Mouse (Mus musculus) myocyte (in vitro differentiated cells): Measurements from ENCODE around the gene Rps6ka3. TPM values are rescaled to one million over a fixed set of nuclear protein-coding genes. Genes with fewer than 3 reads are reported as not detected.

ENCODE experiments used
- H3K27me3 ChIP-seq: one replicate; pipeline ENCODE4 v1.6.1; 2011; ENCODE audit not compliant: control insufficient read depth, insufficient read depth, insufficient read length
- H3K36me3 ChIP-seq: one replicate; pipeline ENCODE4 v1.6.1; 2011; ENCODE audit not compliant: control insufficient read depth, insufficient read depth
- H3K4me2 ChIP-seq: one replicate; pipeline ENCODE4 v1.6.1; 2011; ENCODE audit warnings: low read depth, control low read depth
- H3K4me3 ChIP-seq: one replicate; pipeline ENCODE4 v1.5.1; 2011; ENCODE audit warnings: mild to moderate bottlenecking, control low read depth, moderate library complexity
- H3K79me2 ChIP-seq: one replicate; pipeline ENCODE4 v1.6.1; 2011; ENCODE audit not compliant: control insufficient read depth, insufficient read depth
- H3ac ChIP-seq: one replicate; pipeline ENCODE4 v1.6.1; 2011; ENCODE audit not compliant: control insufficient read depth, insufficient read length
- CEBPB ChIP-seq: IDR thresholded peaks from 2 replicates; pipeline ENCODE4 v1.6.1; 2011; ENCODE audit warnings: mild to moderate bottlenecking, moderate library complexity; ENCODE audit not compliant: poor library complexity, insufficient read depth, severe bottlenecking
- E2F4 ChIP-seq: IDR thresholded peaks from one replicate; pipeline ENCODE4 v1.6.1; 2011; ENCODE audit warnings: mild to moderate bottlenecking, control low read depth, moderate library complexity; ENCODE audit not compliant: insufficient read depth
- MAX ChIP-seq: IDR thresholded peaks from one replicate; pipeline ENCODE4 v1.6.1; 2011; ENCODE audit warnings: low read depth, mild to moderate bottlenecking, control low read depth
- MYOD1 ChIP-seq, 3 experiments: IDR thresholded peaks; one replicate each; pipeline ENCODE4 v1.6.1; 2011; ENCODE audit warnings: control low read depth in 2 of 3, low read depth in 2 of 3, mild to moderate bottlenecking in 2 of 3, moderate library complexity in 1 of 3; ENCODE audit not compliant: insufficient read length in 2 of 3, control insufficient read depth in 1 of 3
- MYOG ChIP-seq, 3 experiments: IDR thresholded peaks; one replicate each; pipeline ENCODE4 v1.6.1; 2011; ENCODE audit warnings: control low read depth in 2 of 3, low read depth in 2 of 3, mild to moderate bottlenecking in 2 of 3; ENCODE audit not compliant: insufficient read length in 2 of 3, control insufficient read depth in 1 of 3, insufficient read depth in 1 of 3
- POLR2A ChIP-seq: IDR thresholded peaks from one replicate; pipeline ENCODE4 v1.6.1; 2011; ENCODE audit warnings: low read depth, mild to moderate bottlenecking, control low read depth, moderate library complexity; ENCODE audit not compliant: insufficient read length
- POLR2AphosphoS2 ChIP-seq: IDR thresholded peaks from one replicate; pipeline ENCODE4 v1.6.1; 2011; ENCODE audit warnings: low read depth, control low read depth; ENCODE audit not compliant: insufficient read length
- REST ChIP-seq: IDR thresholded peaks from one replicate; pipeline ENCODE4 v1.6.1; 2011; ENCODE audit warnings: mild to moderate bottlenecking, control low read depth, moderate library complexity; ENCODE audit not compliant: insufficient read depth, insufficient read length
- SRF ChIP-seq: IDR thresholded peaks from one replicate; pipeline ENCODE4 v1.6.1; 2011; ENCODE audit warnings: low read depth; ENCODE audit not compliant: control insufficient read depth, insufficient read length
- TCF12 ChIP-seq: IDR thresholded peaks from one replicate; pipeline ENCODE4 v1.6.1; 2011; ENCODE audit warnings: mild to moderate bottlenecking, control low read depth; ENCODE audit not compliant: poor library complexity, insufficient read depth, severe bottlenecking
- TCF3 ChIP-seq: IDR thresholded peaks from one replicate; pipeline ENCODE4 v1.6.1; 2011; ENCODE audit warnings: low read depth, control low read depth; ENCODE audit not compliant: insufficient read length
- USF1 ChIP-seq: IDR thresholded peaks from one replicate; pipeline ENCODE4 v1.6.1; 2011; ENCODE audit warnings: low read depth, mild to moderate bottlenecking, control low read depth, moderate library complexity
- polyA plus RNA-seq: library from polyadenylated mRNA; unstranded; fragments of >200 nt; fragmentation: generic; extraction: Trizol; gene quantifications from one replicate; pipeline ENCODE4 v1.2.1, GENCODE M21; 2012; ENCODE audit warnings: missing spikeins

Gene Rps6ka3
- polyA plus RNA-seq, 1 experiment: 10.0 TPM

- Histone ChIP-seq H3K4me2 (no peak overlapping the region), H3K27me3 (no peaks in the 10 kb centered on the region), H3K79me2 (no peaks in the 10 kb centered on the region), H3K4me3 (no peak overlapping the region), H3ac (no peak overlapping the region), H3K36me3 (no peaks in the 10 kb centered on the region)
- TF ChIP-seq USF1: no peak
- no peak for TF ChIP-seq POLR2A
- no peak for TF ChIP-seq E2F4
- TF ChIP-seq CEBPB: no peak
- TF ChIP-seq POLR2AphosphoS2: no peak
- TF ChIP-seq TCF3: no peak
- TF ChIP-seq REST: no peak
- no peak for TF ChIP-seq TCF12
- TF ChIP-seq MAX: no peak
- TF ChIP-seq SRF: no peak
- TF ChIP-seq MYOG (IDR thresholded peaks at IDR 0.05; ENCODE audit: control insufficient read depth in 1 of 3, insufficient read depth in 1 of 3, insufficient read length in 2 of 3, low read depth in 2 of 3): no peak
- no peak for TF ChIP-seq MYOD1 (IDR thresholded peaks at IDR 0.05; ENCODE audit: control insufficient read depth in 1 of 3, insufficient read length in 2 of 3, low read depth in 2 of 3)
Measured at GRCm38 (mm10) chrX:159302349-159303311, 92.5 kb downstream of the Rps6ka3 start.

GRCm38 (mm10) chrX:159315293-159315692, 105.2 kb downstream of the Rps6ka3 start:
- Histone ChIP-seq H3K27me3 (no peaks in the 10 kb centered on the region), H3K4me3 (no peak overlapping the region), H3K4me2 (no peak overlapping the region), H3ac (no peak overlapping the region), H3K36me3 (peaks cover under 1% of the 10 kb centered on the region), H3K79me2 (no peaks in the 10 kb centered on the region)
- TF ChIP-seq CEBPB: no peak
- TF ChIP-seq E2F4: no peak
- no peak for TF ChIP-seq SRF
- TF ChIP-seq MYOG (IDR thresholded peaks at IDR 0.05; ENCODE audit: control insufficient read depth in 1 of 3, insufficient read depth in 1 of 3, insufficient read length in 2 of 3, low read depth in 2 of 3): no peak
- no peak for TF ChIP-seq POLR2AphosphoS2
- no peak for TF ChIP-seq TCF12
- no peak for TF ChIP-seq TCF3
- TF ChIP-seq MAX: no peak
- no peak for TF ChIP-seq POLR2A
- TF ChIP-seq MYOD1 (IDR thresholded peaks at IDR 0.05; ENCODE audit: control insufficient read depth in 1 of 3, insufficient read length in 2 of 3, low read depth in 2 of 3): no peak

GRCm38 (mm10) chrX:159321342-159321741, 111.2 kb downstream of the Rps6ka3 start:
- Histone ChIP-seq H3ac (no peak overlapping the region), H3K79me2 (no peaks in the 10 kb centered on the region), H3K4me2 (no peak overlapping the region), H3K36me3 (peaks cover 3% of the 10 kb centered on the region), H3K27me3 (no peaks in the 10 kb centered on the region), H3K4me3 (no peak overlapping the region)
- no peak for TF ChIP-seq E2F4
- no peak for TF ChIP-seq POLR2AphosphoS2
- TF ChIP-seq POLR2A: no peak

GRCm38 (mm10) chrX:159364506-159364905, 154.4 kb downstream of the Rps6ka3 start:
- no peak for TF ChIP-seq POLR2AphosphoS2
- TF ChIP-seq MAX: no peak
- no peak for TF ChIP-seq TCF12
- TF ChIP-seq E2F4: no peak
- TF ChIP-seq MYOD1 (IDR thresholded peaks at IDR 0.05; ENCODE audit: control insufficient read depth in 1 of 3, insufficient read length in 2 of 3, low read depth in 2 of 3): no peak
- no peak for TF ChIP-seq TCF3
- TF ChIP-seq USF1: no peak
- H3K4me3 ChIP-seq: no peak overlapping the region
- H3K4me2 ChIP-seq: no peak overlapping the region
- no peak overlapping the region for H3ac ChIP-seq
- no peaks in the 10 kb centered on the region for H3K36me3 ChIP-seq
- no peaks in the 10 kb centered on the region for H3K27me3 ChIP-seq
- no peaks in the 10 kb centered on the region for H3K79me2 ChIP-seq
